8 mouse cellular contexts compared by ENCODE assay signal in the genomic region with DNA sequence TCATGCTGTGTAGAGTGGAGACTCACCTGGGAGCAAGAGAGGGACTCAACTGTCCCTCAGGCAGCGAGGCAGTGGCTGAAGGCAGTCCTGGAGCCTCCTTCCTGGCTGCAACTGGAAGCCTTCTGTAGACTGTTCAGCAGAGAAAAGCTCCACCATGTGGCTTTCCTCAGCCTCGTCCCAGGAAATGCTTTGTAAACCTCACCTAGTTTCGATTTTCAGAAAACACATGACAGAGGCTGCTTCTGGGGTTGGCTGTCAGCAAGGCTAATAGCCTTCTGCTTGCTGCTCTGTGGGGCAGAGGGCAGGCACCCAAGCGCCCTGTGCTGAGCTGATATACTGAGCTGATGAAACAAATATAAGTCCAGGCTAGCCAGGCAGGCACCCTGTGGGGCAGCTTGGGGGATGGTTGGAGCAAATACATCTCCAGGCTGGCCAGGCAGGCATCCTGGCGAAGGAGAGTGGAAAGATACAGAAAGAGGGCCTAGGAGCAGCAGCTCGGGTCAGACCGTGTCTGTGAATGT. TPM values are rescaled to one million over a fixed set of nuclear protein-coding genes. Genes with fewer than 3 reads are reported as not detected.
DNase-seq lines count a peak whose midpoint lies in the region; ATAC-seq lines count a peak whose summit lies in the region.

A gene (minus strand): TSS at position 333 of the 521 bp plus-strand sequence.

- no peaks in the 10 kb centered on the region for H3K27me3 ChIP-seq in limb, embryonic 11.5 days (ENCODE audit: control insufficient read depth, insufficient read depth, low read length)

- peak within 1 kb of the TSS; percentile 37; the same call in 1 of the 2 replicates for H3K9ac ChIP-seq in limb, embryonic 11.5 days (ENCODE audit: low read length)

- WGBS in limb, embryonic 11.5 days: 37% methylated on average over 7 of the region's 7 CpGs

- H3K36me3 ChIP-seq in limb, embryonic 11.5 days (ENCODE audit: control insufficient read depth, insufficient read depth, low read length): peaks cover 5% of the 10 kb centered on the region; the same call in 1 of the 2 replicates

- no peak within 1 kb of the TSS for H3K4me3 ChIP-seq in limb, embryonic 11.5 days (ENCODE audit: low read depth, low read length)

- peak; percentile 38; the same call in 1 of the 2 replicates for ATAC-seq in limb, embryonic 11.5 days (ENCODE audit: insufficient number of reproducible peaks, low FRiP score, low TSS enrichment, low read depth)
- ATAC-seq in monocyte, adult 5-6 weeks (replicated peaks; ENCODE audit: insufficient number of reproducible peaks, low FRiP score, low TSS enrichment, poor library complexity, severe bottlenecking): peak; percentile 69

- peak within 1 kb of the TSS; percentile 7; the same call in 1 of the 2 replicates for H3K4me2 ChIP-seq in limb, embryonic 11.5 days (ENCODE audit: low read depth, severe bottlenecking)

- DNase-seq in spleen, postnatal 10 days (ENCODE audit: low spot score in 2 of 2): peak; percentile 28 to 43
- DNase-seq in spleen, postnatal 14 days (ENCODE audit: low spot score in 2 of 2): no peak
- DNase-seq in cerebellum, postnatal 36 days: peak; percentile 66 to 68
- peak; percentile 84 for DNase-seq in heart, adult 8-10 months (ENCODE audit: low spot score)
- peak; percentile 76 to 80 for DNase-seq in kidney, adult 8-10 months
- peak; percentile 60 for DNase-seq in limb, embryonic 11.5 days (ENCODE audit: low spot score)
- peak; percentile 62 to 70 for DNase-seq in thymus, postnatal 10 days (ENCODE audit: low spot score in 2 of 2)

- peaks cover 21% of the 10 kb centered on the region for H3K4me1 ChIP-seq in limb, embryonic 11.5 days (ENCODE audit: control insufficient read depth, insufficient read depth, low read length)

- H3K9me3 ChIP-seq in limb, embryonic 11.5 days (ENCODE audit: control insufficient read depth, low read length): no peaks in the 10 kb centered on the region

- peak within 1 kb of the TSS; percentile 77 for H3K27ac ChIP-seq in limb, embryonic 11.5 days (replicated peaks; ENCODE audit: low read depth, low read length)

RNA-seq across cellular contexts. Expression of the gene that starts here (rescaled TPM):
- 10 to 100 TPM; 19.7 to 25.8 (median 23.3) TPM for total RNA-seq in heart, adult 8-10 months (2022)
- 3.6 and 4.1 TPM in 2 replicates for polyA plus RNA-seq in limb, embryonic 11.5 days (2014; fragmentation: Nextera tagmentation; extraction: Ambion mirVana)
- 16.7 to 76.6 TPM (median 44.4 TPM) in 3 replicates for total RNA-seq in monocyte, adult 5-6 weeks (2017)

Comparison
In these comparisons a context has a peak if more than half of its experiments do, and no peak if none do; other contexts are left out.
1. DNase-seq: peak in spleen, postnatal 10 days (2 of 2), cerebellum, postnatal 36 days (2 of 2), heart, adult 8-10 months (single experiment), kidney, adult 8-10 months (2 of 2), limb, embryonic 11.5 days (single experiment) and thymus, postnatal 10 days (2 of 2); none in spleen, postnatal 14 days (0 of 2).